23 mouse cellular contexts compared by ENCODE assay signal in the genomic region with DNA sequence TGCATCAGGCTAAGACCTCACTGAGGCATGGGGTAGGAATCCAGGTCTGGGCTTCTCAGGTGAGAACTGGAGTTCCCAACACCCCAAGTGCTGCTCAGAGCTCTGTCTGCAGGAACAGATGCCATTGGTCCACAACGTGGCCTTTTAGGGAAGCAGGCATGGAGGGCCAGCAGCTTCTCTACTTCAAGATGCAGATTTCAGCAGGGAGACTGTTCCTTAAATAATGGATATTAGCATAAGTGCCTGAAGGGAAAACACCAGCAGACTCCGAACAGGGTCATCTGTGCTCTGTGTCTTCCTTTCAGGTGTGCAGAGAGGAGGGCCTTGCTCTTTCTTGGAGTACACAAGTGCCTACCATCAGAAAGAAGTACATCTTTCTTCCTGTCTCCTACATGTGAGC. TPM values are rescaled to one million over a fixed set of nuclear protein-coding genes. Genes with fewer than 3 reads are reported as not detected.
DNase-seq lines count a peak whose midpoint lies in the region; ATAC-seq and TF ChIP-seq lines count a peak whose summit lies in the region.
"Had no signal": no experiment of that assay in that cellular context is flagged by ENCODE, and none has a peak within 500 bp of the region (broad histone marks: within the 10 kb centered on the region; RNA-seq: fewer than 3 reads in every experiment).

No protein-coding gene starts in this region.

- H3K9me3 ChIP-seq in liver, embryonic 13.5 days (replicated peaks): no peaks in the 10 kb centered on the region
- H3K9me3 ChIP-seq in liver, postnatal 0 days (ENCODE audit: low read length): no peaks in the 10 kb centered on the region
- H3K9me3 ChIP-seq in midbrain, embryonic 11.5 days (ENCODE audit: control insufficient read depth, low read length): no peaks in the 10 kb centered on the region
- no peaks in the 10 kb centered on the region for H3K9me3 ChIP-seq in midbrain, embryonic 14.5 days (ENCODE audit: control insufficient read depth, low read length)
- no peaks in the 10 kb centered on the region for H3K9me3 ChIP-seq in CH12.LX (replicated peaks; ENCODE audit: low read length)
- H3K9me3 ChIP-seq: G1E had no signal

- peak; percentile 89 for TF ChIP-seq POLR2A in CH12.LX (IDR thresholded peaks at IDR 0.05; ENCODE audit: low read depth, low read length)

- dilution Hi-C loops in CH12.LX (cut with MboI; ENCODE audit: extremely low pct_ligation_motif_present, extremely low pct_unique_long_range_greater_than_20kb, low sequenced_read_pairs): no loop called here

- H3K9ac ChIP-seq in liver, embryonic 13.5 days: no peak overlapping the region
- no peak overlapping the region for H3K9ac ChIP-seq in liver, postnatal 0 days (replicated peaks)
- no peak overlapping the region for H3K9ac ChIP-seq in midbrain, embryonic 11.5 days (ENCODE audit: low read length)
- H3K9ac ChIP-seq in midbrain, embryonic 14.5 days (replicated peaks; ENCODE audit: low read length): no peak overlapping the region
- H3K9ac ChIP-seq in CH12.LX (ENCODE audit: insufficient read depth, low read depth): peak overlapping the region; percentile 89

- no peak for TF ChIP-seq EP300 in liver, postnatal 0 days (IDR thresholded peaks at IDR 0.05; ENCODE audit: low read depth)
- peak; percentile 62 for TF ChIP-seq EP300 in CH12.LX (IDR thresholded peaks at IDR 0.05; ENCODE audit: low read length)

- H3K27me3 ChIP-seq in liver, embryonic 13.5 days: no peaks in the 10 kb centered on the region
- H3K27me3 ChIP-seq in liver, postnatal 0 days (ENCODE audit: insufficient read depth, low read length): no peaks in the 10 kb centered on the region
- no peaks in the 10 kb centered on the region for H3K27me3 ChIP-seq in midbrain, embryonic 11.5 days (ENCODE audit: control insufficient read depth, insufficient read depth, low read length)
- no peaks in the 10 kb centered on the region for H3K27me3 ChIP-seq in midbrain, embryonic 14.5 days (ENCODE audit: control insufficient read depth, insufficient read depth, low read length)
- H3K27me3 ChIP-seq in CH12.LX (replicated peaks): no peaks in the 10 kb centered on the region
- H3K27me3 ChIP-seq: Patski had no signal

- in situ Hi-C loops in CH12.LX (cut with MboI; ENCODE audit: low pct_ligation_motif_present, low pct_unique_long_range_greater_than_20kb, low sequenced_read_pairs): no loop called here

- no peak overlapping the region for H3K4me2 ChIP-seq in liver, embryonic 13.5 days
- no peak overlapping the region for H3K4me2 ChIP-seq in liver, postnatal 0 days (ENCODE audit: low read depth, low read length)
- no peak overlapping the region for H3K4me2 ChIP-seq in midbrain, embryonic 11.5 days
- H3K4me2 ChIP-seq in midbrain, embryonic 14.5 days (ENCODE audit: low read length): no peak overlapping the region
- peak overlapping the region; percentile 91 for H3K4me2 ChIP-seq in CH12.LX (ENCODE audit: insufficient read depth, low read depth, poor library complexity, severe bottlenecking)

- no peak overlapping the region for H3K4me3 ChIP-seq in liver, embryonic 13.5 days (replicated peaks)
- no peak overlapping the region for H3K4me3 ChIP-seq in liver, postnatal 0 days (ENCODE audit: low read depth, low read length)
- H3K4me3 ChIP-seq in midbrain, embryonic 11.5 days (ENCODE audit: low read depth, low read length): no peak overlapping the region
- H3K4me3 ChIP-seq in midbrain, embryonic 14.5 days (replicated peaks; ENCODE audit: low read depth, low read length): no peak overlapping the region
- H3K4me3 ChIP-seq in CH12.LX (replicated peaks in 1 of 3; ENCODE audit: low read depth in 2 of 3, low read length in 2 of 3, poor library complexity in 1 of 3): peak overlapping the region; percentile 31 to 64 (median 46)

- no peak for ATAC-seq in liver, embryonic 13.5 days (ENCODE audit: low read depth)
- no peak for ATAC-seq in liver, postnatal 0 days
- no peak for ATAC-seq in midbrain, embryonic 11.5 days (ENCODE audit: low FRiP score)
- ATAC-seq in midbrain, embryonic 14.5 days (ENCODE audit: low FRiP score, low TSS enrichment): no peak
- ATAC-seq: activated CD4-positive, CD25-positive, alpha-beta regulatory T cell, adult 4 months; CD4-positive, CD25-positive, alpha-beta regulatory T cell, adult 4 months; Patski had no signal

- H3K36me3 ChIP-seq in liver, embryonic 13.5 days: peaks cover 33% of the 10 kb centered on the region
- H3K36me3 ChIP-seq in liver, postnatal 0 days (replicated peaks; ENCODE audit: insufficient read depth, low read length): peaks cover 6% of the 10 kb centered on the region; the same call in 1 of the 2 replicates
- no peaks in the 10 kb centered on the region for H3K36me3 ChIP-seq in midbrain, embryonic 11.5 days (ENCODE audit: control insufficient read depth, insufficient read depth, low read length)
- peaks cover 41% of the 10 kb centered on the region for H3K36me3 ChIP-seq in midbrain, embryonic 14.5 days (ENCODE audit: control insufficient read depth, insufficient read depth, low read length)
- peaks cover 54 to 74% of the 10 kb centered on the region in 2 experiments for H3K36me3 ChIP-seq in CH12.LX (replicated peaks in 1 of 2; ENCODE audit: control insufficient read depth in 1 of 2, insufficient read depth in 1 of 2, low read length in 1 of 2)

- peak overlapping the region; percentile 3; the same call in 1 of the 2 replicates for H3K27ac ChIP-seq in liver, embryonic 13.5 days
- no peak overlapping the region for H3K27ac ChIP-seq in liver, postnatal 0 days (ENCODE audit: low read depth)
- no peak overlapping the region for H3K27ac ChIP-seq in midbrain, embryonic 11.5 days (ENCODE audit: low read depth, low read length)
- no peak overlapping the region for H3K27ac ChIP-seq in midbrain, embryonic 14.5 days (replicated peaks; ENCODE audit: low read depth, low read length)
- H3K27ac ChIP-seq in CH12.LX (ENCODE audit: insufficient read depth, low read depth): peak overlapping the region; percentile 92

- no peak for TF ChIP-seq RAD21 in CH12.LX (IDR thresholded peaks at IDR 0.05; ENCODE audit: low read depth, low read length)

- no peak for DNase-seq in liver, embryonic 13.5 days
- no peak for DNase-seq in liver, postnatal 0 days
- peak; percentile 53 for DNase-seq in midbrain, embryonic 11.5 days (ENCODE audit: low spot score, missing footprints)
- DNase-seq in midbrain, embryonic 14.5 days: no peak
- DNase-seq in A20 (ENCODE audit: low read depth, low spot score) (peak; percentile 71), CH12.LX (ENCODE audit: extremely low read depth) (peak; percentile 85)
- DNase-seq in spleen, postnatal 10 days (ENCODE audit: low spot score in 2 of 2): no peak
- no peak for DNase-seq in gastrocnemius, postnatal 4 days (ENCODE audit: low spot score in 2 of 2)
- DNase-seq: adrenal gland, adult 2 months; adrenal gland, adult 8-10 months; adrenal gland, postnatal 10 days; adrenal gland, postnatal 14 days; adrenal gland, postnatal 25 days; adrenal gland, postnatal 36 days; B cell, adult 2 months; cerebellum, adult 11 months; cerebellum, adult 11-12 months; cerebellum, adult 18-20 months; cerebellum, adult 2 months had no signal

- peaks cover 61% of the 10 kb centered on the region for H3K79me2 ChIP-seq in CH12.LX (replicated peaks; ENCODE audit: control insufficient read depth, extremely low read depth, insufficient read depth, poor library complexity, severe bottlenecking)

- peaks cover 18% of the 10 kb centered on the region for H3K4me1 ChIP-seq in liver, embryonic 13.5 days (replicated peaks)
- H3K4me1 ChIP-seq in liver, postnatal 0 days (ENCODE audit: insufficient read depth): peaks cover 5% of the 10 kb centered on the region
- no peaks in the 10 kb centered on the region; the same call in 1 of the 2 replicates for H3K4me1 ChIP-seq in midbrain, embryonic 11.5 days (ENCODE audit: control insufficient read depth, insufficient read depth, low read length)
- no peaks in the 10 kb centered on the region for H3K4me1 ChIP-seq in midbrain, embryonic 14.5 days (ENCODE audit: control insufficient read depth, insufficient read depth, low read length)
- peaks cover 12 to 55% of the 10 kb centered on the region in 2 experiments for H3K4me1 ChIP-seq in CH12.LX (ENCODE audit: control insufficient read depth in 1 of 2, insufficient read depth in 2 of 2)

- WGBS in liver, embryonic 13.5 days (ENCODE audit: insufficient replicate concordance): 66% methylated on average over 2 of the region's 2 CpGs
- 72% methylated on average over 2 of the region's 2 CpGs for WGBS in liver, postnatal 0 days (ENCODE audit: insufficient replicate concordance)
- 82% methylated on average over 2 of the region's 2 CpGs for WGBS in midbrain, embryonic 11.5 days
- WGBS in midbrain, embryonic 14.5 days: 78% methylated on average over 2 of the region's 2 CpGs

- no peak for TF ChIP-seq CTCF in liver, postnatal 0 days (IDR thresholded peaks at IDR 0.05; ENCODE audit: low read depth)
- TF ChIP-seq CTCF in CH12.LX (conservative IDR thresholded peaks at IDR 0.05 in 1 of 2, IDR thresholded peaks at IDR 0.05 in 1 of 2; ENCODE audit: low read depth in 2 of 2, low read length in 2 of 2): no peak

TF ChIP-seq in CH12.LX, 34 proteins besides CTCF, POLR2A, EP300 and RAD21 (continues in another document):
- peak; percentile 79 for TF ChIP-seq MAX (IDR thresholded peaks at IDR 0.05; ENCODE audit: low read length)
- TF ChIP-seq MEF2A (IDR thresholded peaks at IDR 0.05; ENCODE audit: borderline replicate concordance, low read depth, low read length): peak; percentile 80; the same call in 1 of the 2 replicates
- TF ChIP-seq SIN3A (IDR thresholded peaks at IDR 0.05; ENCODE audit: low read length): peak; percentile 79
- TF ChIP-seq MXI1 (IDR thresholded peaks at IDR 0.05; ENCODE audit: low read depth, low read length): peak; percentile 70; the same call in 1 of the 2 replicates
- peak; percentile 15; the same call in 1 of the 2 replicates for TF ChIP-seq IRF4 (IDR thresholded peaks at IDR 0.05; ENCODE audit: low read depth, low read length)
- peak; percentile 98 for TF ChIP-seq ZMIZ1 (IDR thresholded peaks at IDR 0.05; ENCODE audit: low read depth, low read length)
- TF ChIP-seq POLR2AphosphoS2 (IDR thresholded peaks at IDR 0.05; ENCODE audit: low read depth, low read length): peak; percentile 94
- TF ChIP-seq E2F4 (IDR thresholded peaks at IDR 0.05; ENCODE audit: insufficient replicate concordance, low read depth, low read length): no peak
- peak; percentile 85 for TF ChIP-seq TCF12 (IDR thresholded peaks at IDR 0.05; ENCODE audit: low read depth, low read length)
- 0 out of 2 replicates have a peak, but pooled peaks have one; percentile 44 for TF ChIP-seq ELF1 (IDR thresholded peaks at IDR 0.05; ENCODE audit: low read depth, low read length)

RNA-seq across cellular contexts. Expression of a gene that starts 26.4 kb away (rescaled TPM):
- 27.9 and 28.4 TPM in 2 replicates for polyA plus RNA-seq in liver, embryonic 13.5 days (2015; fragmentation: Nextera tagmentation; extraction: Ambion mirVana)
- polyA plus RNA-seq in liver, postnatal 0 days (2015; fragmentation: Nextera tagmentation; extraction: Ambion mirVana): 24.6 and 24.7 TPM in 2 replicates
- 16.3 and 17.6 TPM in 2 replicates for polyA plus RNA-seq in midbrain, embryonic 11.5 days (2014; fragmentation: Nextera tagmentation; extraction: Ambion mirVana)
- 41.7 and 46.4 TPM in 2 replicates for polyA plus RNA-seq in midbrain, embryonic 14.5 days (2014; fragmentation: Nextera tagmentation; extraction: Ambion mirVana)
- total RNA-seq in CH12.LX (2012; rRNA removed) (102 and 118 TPM in 2 replicates), CH12.LX (2014; rRNA removed) (132 and 148 TPM in 2 replicates)
- polyA plus RNA-seq in CH12.LX (2012; ENCODE audit: insufficient read length, low read depth): 129 and 144 TPM in 2 replicates
- total RNA-seq in gastrocnemius, postnatal 4 days (2021): 1 to 10 TPM; 4.7 to 4.8 TPM

Comparison
In these comparisons a context has a peak if more than half of its experiments do, and no peak if none do; other contexts are left out.
1. DNase-seq: peak in midbrain, embryonic 11.5 days (single experiment), A20 (single experiment) and CH12.LX (single experiment); none in liver, embryonic 13.5 days (single experiment), liver, postnatal 0 days (single experiment), midbrain, embryonic 14.5 days (single experiment), spleen, postnatal 10 days (0 of 2) and gastrocnemius, postnatal 4 days (0 of 2).
2. H3K27ac ChIP-seq: peak in liver, embryonic 13.5 days (single experiment) and CH12.LX (single experiment); none in liver, postnatal 0 days (single experiment), midbrain, embryonic 11.5 days (single experiment) and midbrain, embryonic 14.5 days (single experiment).
3. H3K4me3 ChIP-seq: peak in CH12.LX (3 of 3); none in liver, embryonic 13.5 days (single experiment), liver, postnatal 0 days (single experiment), midbrain, embryonic 11.5 days (single experiment) and midbrain, embryonic 14.5 days (single experiment).